Mouse (Mus musculus) 3134 (cell line): ENCODE results near the gene BC147527.
"Not testable (repeated sequence)": the region's sequence is repeated elsewhere in the genome, so short reads cannot be mapped to it uniquely, and the experiment has no call there.

ENCODE experiments used
- DNase-seq: peaks from one replicate; pipeline ENCODE4 v3.0.0-alpha.2; 2011; ENCODE audit warnings: low spot score; ENCODE audit not compliant: insufficient read length; ENCODE audit errors: extremely low read depth

Gene BC147527

GRCm38 (mm10) chr13:120299991-120300442 lies at the start of gene BC147527:
BC147527 (plus strand) TSS chr13:120300392.
- no peak for DNase-seq

- not testable (repeated sequence) for DNase-seq
Observed at GRCm38 (mm10) chr13:120251208-120251924, 48.8 kb upstream of the BC147527 start.

- DNase-seq, result not testable (repeated sequence)
Observed at GRCm38 (mm10) chr13:120258817-120259658, 41.2 kb upstream of the BC147527 start.

GRCm38 (mm10) chr13:120259718-120260117 lies 40.5 kb upstream of the BC147527 start:
- not testable (repeated sequence) for DNase-seq

GRCm38 (mm10) chr13:120262870-120263269 lies 37.3 kb upstream of the BC147527 start, which contains the start of gene AF067061:
AF067061 (plus strand) TSS chr13:120263114.
- not testable (repeated sequence) for DNase-seq

- not testable (repeated sequence) for DNase-seq
Observed at GRCm38 (mm10) chr13:120277837-120278236, 22.4 kb upstream of the BC147527 start.

- DNase-seq, result no peak
Observed at GRCm38 (mm10) chr13:120278784-120279183, 21.4 kb upstream of the BC147527 start.

- DNase-seq, result no peak
Observed at GRCm38 (mm10) chr13:120299324-120299894, 783 bp upstream of the BC147527 start.

GRCm38 (mm10) chr13:120300853-120301252 lies 661 bp downstream of the BC147527 start:
- no peak for DNase-seq

- DNase-seq, result no peak
Observed at GRCm38 (mm10) chr13:120310749-120311148, 10.6 kb downstream of the BC147527 start.

GRCm38 (mm10) chr13:120313584-120313983 lies 13.4 kb downstream of the BC147527 start:
- DNase-seq, result no peak

GRCm38 (mm10) chr13:120316578-120316977 lies 16.4 kb downstream of the BC147527 start, which contains the start of gene Tcstv3:
Tcstv3 (plus strand) TSS chr13:120316878.
- DNase-seq, result not testable (repeated sequence)

- DNase-seq, result no peak
Observed at GRCm38 (mm10) chr13:120320183-120320582, 20.0 kb downstream of the BC147527 start.

GRCm38 (mm10) chr13:120320721-120321120 lies 20.5 kb downstream of the BC147527 start:
- DNase-seq, result no peak
